Mouse (Mus musculus) ES-E14 (cell line): Measurements from ENCODE around the gene Gm42878.

Experiments
- CHD2 ChIP-seq: IDR thresholded peaks from 2 replicates; pipeline ENCODE4 v1.6.1; 2014; ENCODE audit warnings: mild to moderate bottlenecking, low read depth, low read length, inconsistent platforms
- MAFK ChIP-seq: IDR thresholded peaks from 2 replicates; pipeline ENCODE4 v1.6.1; 2014; ENCODE audit warnings: mild to moderate bottlenecking, low read depth, low read length, inconsistent platforms; ENCODE audit not compliant: insufficient read depth
- ZC3H11A ChIP-seq: IDR thresholded peaks from 2 replicates; pipeline ENCODE4 v1.6.1; 2012; ENCODE audit warnings: low read depth, mild to moderate bottlenecking, inconsistent platforms, low read length, borderline replicate concordance

DNA sequence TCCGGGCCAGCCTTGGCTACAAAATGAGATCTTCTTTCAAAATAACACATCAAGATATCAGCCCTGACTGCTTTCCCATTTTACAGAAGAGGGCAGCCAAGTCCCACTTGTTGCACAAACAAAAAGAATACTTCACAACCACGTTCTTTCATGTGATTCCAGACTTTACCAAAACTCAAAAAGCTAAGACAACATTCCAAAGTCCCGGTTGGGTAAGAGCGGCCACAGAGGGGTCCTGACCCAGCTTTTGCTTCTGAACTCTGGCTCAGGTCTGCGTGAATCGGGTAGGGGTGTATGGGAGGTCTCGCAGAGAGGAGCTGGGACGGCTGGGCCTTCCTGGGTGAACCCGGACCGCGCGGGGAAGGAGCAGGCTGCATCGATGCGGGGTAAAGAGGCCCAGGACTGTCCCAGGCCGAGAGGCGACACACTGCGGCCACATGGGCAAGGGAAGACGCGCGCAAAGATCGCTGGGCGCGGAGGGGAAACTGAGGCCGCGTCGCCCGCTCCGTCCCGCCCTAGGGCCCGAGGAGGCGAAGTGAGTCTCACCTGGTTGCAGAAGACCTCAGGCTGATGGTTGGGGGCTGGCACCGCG, 47.6 kb upstream of the Gm42878 start:
- TF ChIP-seq CHD2 (no peak), ZC3H11A (0 out of 2 replicates have a peak, but pooled peaks have one; percentile 2), MAFK (no peak)
